Mouse (Mus musculus) neutrophil, adult 5-6 weeks (primary cell): ENCODE results near the gene Oaz1. TPM values are rescaled to one million over a fixed set of nuclear protein-coding genes. Genes with fewer than 3 reads are reported as not detected.
"Not testable (repeated sequence)": the region's sequence is repeated elsewhere in the genome, so short reads cannot be mapped to it uniquely, and the experiment has no call there.

ENCODE experiments used
- ATAC-seq: fragments of 151-379, 151-347 bp; 2 replicates; pipeline ENCODE4 v1.8.0; 2017; ENCODE audit warnings: mild to moderate bottlenecking, moderate TSS enrichment; ENCODE audit not compliant: insufficient number of reproducible peaks, poor library complexity, low FRiP score, severe bottlenecking; ENCODE audit errors: extremely low read depth
- total RNA-seq: library from RNA; stranded (forward); fragments of 200-1000 nt; gene quantifications from 2 replicates; pipeline ENCODE4 v1.2.3, GENCODE M21; 2017

Gene Oaz1
- total RNA-seq, 1 experiment from 2014 or later = 227 TPM

GRCm38 (mm10) chr10:80818599-80819281, 7.7 kb upstream of the Oaz1 start:
- no peak for ATAC-seq

- no peak for ATAC-seq
Observed at GRCm38 (mm10) chr10:80819406-80819805, 7.0 kb upstream of the Oaz1 start.

GRCm38 (mm10) chr10:80821991-80822390, 4.5 kb upstream of the Oaz1 start:
- ATAC-seq = no peak

- ATAC-seq = no peak
Observed at GRCm38 (mm10) chr10:80822528-80822927, 3.9 kb upstream of the Oaz1 start.

- ATAC-seq = no peak
Observed at GRCm38 (mm10) chr10:80823316-80823715, 3.1 kb upstream of the Oaz1 start.

GRCm38 (mm10) chr10:80823847-80824643, 2.4 kb upstream of the Oaz1 start:
- no peak for ATAC-seq

GRCm38 (mm10) chr10:80824827-80825226, 1.6 kb upstream of the Oaz1 start:
- ATAC-seq = no peak

- no peak for ATAC-seq
Observed at GRCm38 (mm10) chr10:80827063-80827869, 810 bp downstream of the Oaz1 start.

- ATAC-seq = no peak
Observed at GRCm38 (mm10) chr10:80827870-80828420, 1.5 kb downstream of the Oaz1 start.

- not testable (repeated sequence) for ATAC-seq
Observed at GRCm38 (mm10) chr10:80828587-80828986, 2.1 kb downstream of the Oaz1 start.

- no peak for ATAC-seq
Observed at GRCm38 (mm10) chr10:80829359-80830278, 3.2 kb downstream of the Oaz1 start.

- ATAC-seq = no peak
Observed at GRCm38 (mm10) chr10:80831136-80831535, 4.7 kb downstream of the Oaz1 start.

GRCm38 (mm10) chr10:80832818-80833217, 6.4 kb downstream of the Oaz1 start:
- ATAC-seq = no peak

- ATAC-seq = no peak
Observed at GRCm38 (mm10) chr10:80835617-80836016, 9.2 kb downstream of the Oaz1 start.

GRCm38 (mm10) chr10:80836949-80837379, 10.5 kb downstream of the Oaz1 start:
- ATAC-seq = no peak

GRCm38 (mm10) chr10:80837827-80838226, 11.4 kb downstream of the Oaz1 start:
- no peak for ATAC-seq

GRCm38 (mm10) chr10:80838346-80838912, 12.0 kb downstream of the Oaz1 start:
- ATAC-seq = no peak

GRCm38 (mm10) chr10:80839848-80840247, 13.4 kb downstream of the Oaz1 start:
- ATAC-seq = no peak
